Mouse (Mus musculus): ENCODE results near the gene Hcfc1r1. TPM values are rescaled to one million over a fixed set of nuclear protein-coding genes. Genes with fewer than 3 reads are reported as not detected.

The Hcfc1r1 gene
- polyA plus RNA-seq, 1 experiment from 2014 or later = 47.9 TPM

GRCm38 (mm10) chr17:23653324-23653723 lies 20.1 kb upstream of the Hcfc1r1 start:
- Histone ChIP-seq H3K36me3 (replicated peaks; ENCODE audit: control insufficient read depth, insufficient read depth, low read depth, low read length) (no peaks in the 10 kb centered on the region), H3K9ac (replicated peaks; ENCODE audit: low read length) (no peak overlapping the region), H3K4me2 (ENCODE audit: low read depth, low read length) (no peak overlapping the region), H3K4me3 (ENCODE audit: low read depth, low read length) (no peak overlapping the region), H3K27me3 (ENCODE audit: control insufficient read depth, insufficient read depth, low read length) (no peaks in the 10 kb centered on the region; the same call in 1 of the 2 replicates), H3K27ac (replicated peaks; ENCODE audit: low read depth, low read length) (no peak overlapping the region), H3K9me3 (replicated peaks; ENCODE audit: control insufficient read depth, low read length) (no peaks in the 10 kb centered on the region), H3K4me1 (ENCODE audit: control insufficient read depth, insufficient read depth, low read length) (no peaks in the 10 kb centered on the region)
- ATAC-seq (replicated peaks; ENCODE audit: insufficient number of reproducible peaks, low FRiP score, low TSS enrichment, low read depth) (no peak), DNase-seq (ENCODE audit: low spot score) (no peak)
- 71% methylated on average over 1 of the region's 2 CpGs for WGBS

GRCm38 (mm10) chr17:23654001-23654400 lies 19.4 kb upstream of the Hcfc1r1 start:
- ATAC-seq (replicated peaks; ENCODE audit: insufficient number of reproducible peaks, low FRiP score, low TSS enrichment, low read depth) (no peak), DNase-seq (ENCODE audit: low spot score) (no peak)
- Histone ChIP-seq H3K4me2 (ENCODE audit: low read depth, low read length) (no peak overlapping the region), H3K27me3 (ENCODE audit: control insufficient read depth, insufficient read depth, low read length) (no peaks in the 10 kb centered on the region; the same call in 1 of the 2 replicates), H3K9ac (replicated peaks; ENCODE audit: low read length) (no peak overlapping the region), H3K27ac (replicated peaks; ENCODE audit: low read depth, low read length) (no peak overlapping the region), H3K4me3 (ENCODE audit: low read depth, low read length) (no peak overlapping the region), H3K9me3 (replicated peaks; ENCODE audit: control insufficient read depth, low read length) (no peaks in the 10 kb centered on the region), H3K4me1 (ENCODE audit: control insufficient read depth, insufficient read depth, low read length) (no peaks in the 10 kb centered on the region), H3K36me3 (replicated peaks; ENCODE audit: control insufficient read depth, insufficient read depth, low read depth, low read length) (no peaks in the 10 kb centered on the region)
- 61% methylated on average over 6 of the region's 6 CpGs for WGBS

GRCm38 (mm10) chr17:23654410-23654809 lies 19.0 kb upstream of the Hcfc1r1 start:
- Histone ChIP-seq H3K9me3 (replicated peaks; ENCODE audit: control insufficient read depth, low read length) (no peaks in the 10 kb centered on the region), H3K4me3 (ENCODE audit: low read depth, low read length) (no peak overlapping the region), H3K4me1 (ENCODE audit: control insufficient read depth, insufficient read depth, low read length) (no peaks in the 10 kb centered on the region), H3K36me3 (replicated peaks; ENCODE audit: control insufficient read depth, insufficient read depth, low read depth, low read length) (no peaks in the 10 kb centered on the region), H3K27me3 (ENCODE audit: control insufficient read depth, insufficient read depth, low read length) (no peaks in the 10 kb centered on the region; the same call in 1 of the 2 replicates), H3K4me2 (ENCODE audit: low read depth, low read length) (no peak overlapping the region), H3K27ac (replicated peaks; ENCODE audit: low read depth, low read length) (no peak overlapping the region), H3K9ac (replicated peaks; ENCODE audit: low read length) (no peak overlapping the region)
- no peak for ATAC-seq (replicated peaks; ENCODE audit: insufficient number of reproducible peaks, low FRiP score, low TSS enrichment, low read depth)
- no peak for DNase-seq (ENCODE audit: low spot score)
- WGBS = 61% methylated on average over 2 of the region's 2 CpGs

- H3K36me3 ChIP-seq (replicated peaks; ENCODE audit: control insufficient read depth, insufficient read depth, low read depth, low read length) = no peaks in the 10 kb centered on the region
- ATAC-seq (replicated peaks; ENCODE audit: insufficient number of reproducible peaks, low FRiP score, low TSS enrichment, low read depth) (no peak), DNase-seq (ENCODE audit: low spot score) (no peak)
- H3K4me2 ChIP-seq (ENCODE audit: low read depth, low read length) = no peak overlapping the region
- WGBS = 78% methylated on average over 3 of the region's 3 CpGs
- H3K4me1 ChIP-seq (ENCODE audit: control insufficient read depth, insufficient read depth, low read length) = no peaks in the 10 kb centered on the region
- peaks cover 20% of the 10 kb centered on the region for H3K27me3 ChIP-seq (ENCODE audit: control insufficient read depth, insufficient read depth, low read length)
- no peak overlapping the region for H3K27ac ChIP-seq (replicated peaks; ENCODE audit: low read depth, low read length)
- H3K4me3 ChIP-seq (ENCODE audit: low read depth, low read length) = no peak overlapping the region
- no peaks in the 10 kb centered on the region for H3K9me3 ChIP-seq (replicated peaks; ENCODE audit: control insufficient read depth, low read length)
- H3K9ac ChIP-seq (replicated peaks; ENCODE audit: low read length) = no peak overlapping the region
Observed at GRCm38 (mm10) chr17:23658450-23658849, 14.9 kb upstream of the Hcfc1r1 start.

- 4% methylated on average over 27 of the region's 27 CpGs for WGBS
Observed at GRCm38 (mm10) chr17:23660117-23660875, 13.1 kb upstream of the Hcfc1r1 start, which contains the start of gene Bicdl2. Gene Bicdl2, plus strand, starts transcription at chr17:23660506.

GRCm38 (mm10) chr17:23660876-23661200 lies 12.6 kb upstream of the Hcfc1r1 start:
- Histone ChIP-seq H3K4me2 (ENCODE audit: low read depth, low read length) (peak overlapping the region; percentile 21; the same call in 1 of the 2 replicates), H3K4me1 (ENCODE audit: control insufficient read depth, insufficient read depth, low read length) (no peaks in the 10 kb centered on the region), H3K9me3 (replicated peaks; ENCODE audit: control insufficient read depth, low read length) (no peaks in the 10 kb centered on the region), H3K36me3 (replicated peaks; ENCODE audit: control insufficient read depth, insufficient read depth, low read depth, low read length) (no peaks in the 10 kb centered on the region), H3K9ac (replicated peaks; ENCODE audit: low read length) (no peak overlapping the region), H3K27ac (replicated peaks; ENCODE audit: low read depth, low read length) (no peak overlapping the region), H3K27me3 (ENCODE audit: control insufficient read depth, insufficient read depth, low read length) (peaks cover 20% of the 10 kb centered on the region), H3K4me3 (ENCODE audit: low read depth, low read length) (no peak overlapping the region)
- ATAC-seq (replicated peaks; ENCODE audit: insufficient number of reproducible peaks, low FRiP score, low TSS enrichment, low read depth) (no peak), DNase-seq (ENCODE audit: low spot score) (no peak)
- 4% methylated on average over 14 of the region's 14 CpGs for WGBS

More at GRCm38 (mm10) chr17:23660117-23660875, 13.1 kb upstream of the Hcfc1r1 start, which contains the start of gene Bicdl2:
- peak; percentile 27 for DNase-seq (ENCODE audit: low spot score)
- Histone ChIP-seq H3K27ac (replicated peaks; ENCODE audit: low read depth, low read length) (no peak within 1 kb of the TSS), H3K36me3 (replicated peaks; ENCODE audit: control insufficient read depth, insufficient read depth, low read depth, low read length) (no peaks in the 10 kb centered on the region), H3K9ac (replicated peaks; ENCODE audit: low read length) (no peak within 1 kb of the TSS), H3K4me3 (ENCODE audit: low read depth, low read length) (peak within 1 kb of the TSS; percentile 14; the same call in 1 of the 2 replicates), H3K4me2 (ENCODE audit: low read depth, low read length) (peak within 1 kb of the TSS; percentile 21), H3K4me1 (ENCODE audit: control insufficient read depth, insufficient read depth, low read length) (no peaks in the 10 kb centered on the region), H3K9me3 (replicated peaks; ENCODE audit: control insufficient read depth, low read length) (no peaks in the 10 kb centered on the region), H3K27me3 (ENCODE audit: control insufficient read depth, insufficient read depth, low read length) (peaks cover 20% of the 10 kb centered on the region)
- no peak; the same call in 1 of the 2 replicates for ATAC-seq (replicated peaks; ENCODE audit: insufficient number of reproducible peaks, low FRiP score, low TSS enrichment, low read depth)

- peaks cover 20% of the 10 kb centered on the region for H3K27me3 ChIP-seq (ENCODE audit: control insufficient read depth, insufficient read depth, low read length)
Observed at GRCm38 (mm10) chr17:23661526-23661925, 11.9 kb upstream of the Hcfc1r1 start.

GRCm38 (mm10) chr17:23664556-23665021 lies 8.8 kb upstream of the Hcfc1r1 start:
- WGBS = 13% methylated on average over 5 of the region's 5 CpGs
- Histone ChIP-seq H3K4me2 (ENCODE audit: low read depth, low read length) (no peak overlapping the region), H3K27me3 (ENCODE audit: control insufficient read depth, insufficient read depth, low read length) (peaks cover 20% of the 10 kb centered on the region), H3K4me3 (ENCODE audit: low read depth, low read length) (no peak overlapping the region), H3K27ac (replicated peaks; ENCODE audit: low read depth, low read length) (no peak overlapping the region), H3K9ac (replicated peaks; ENCODE audit: low read length) (no peak overlapping the region), H3K36me3 (replicated peaks; ENCODE audit: control insufficient read depth, insufficient read depth, low read depth, low read length) (peaks cover under 1% of the 10 kb centered on the region; the same call in 1 of the 2 replicates), H3K4me1 (ENCODE audit: control insufficient read depth, insufficient read depth, low read length) (no peaks in the 10 kb centered on the region), H3K9me3 (replicated peaks; ENCODE audit: control insufficient read depth, low read length) (no peaks in the 10 kb centered on the region)
- peak; percentile 80 for DNase-seq (ENCODE audit: low spot score)
- ATAC-seq (replicated peaks; ENCODE audit: insufficient number of reproducible peaks, low FRiP score, low TSS enrichment, low read depth) = peak; percentile 35; the same call in 1 of the 2 replicates

More at GRCm38 (mm10) chr17:23661526-23661925, 11.9 kb upstream of the Hcfc1r1 start:
- DNase-seq (ENCODE audit: low spot score) (no peak), ATAC-seq (replicated peaks; ENCODE audit: insufficient number of reproducible peaks, low FRiP score, low TSS enrichment, low read depth) (no peak)
- WGBS = 0% methylated on average over 8 of the region's 9 CpGs
- Histone ChIP-seq H3K9ac (replicated peaks; ENCODE audit: low read length) (no peak overlapping the region), H3K36me3 (replicated peaks; ENCODE audit: control insufficient read depth, insufficient read depth, low read depth, low read length) (no peaks in the 10 kb centered on the region), H3K4me1 (ENCODE audit: control insufficient read depth, insufficient read depth, low read length) (no peaks in the 10 kb centered on the region), H3K4me3 (ENCODE audit: low read depth, low read length) (no peak overlapping the region), H3K4me2 (ENCODE audit: low read depth, low read length) (no peak overlapping the region), H3K27ac (replicated peaks; ENCODE audit: low read depth, low read length) (no peak overlapping the region), H3K9me3 (replicated peaks; ENCODE audit: control insufficient read depth, low read length) (no peaks in the 10 kb centered on the region)
